Mouse (Mus musculus) embryonic facial prominence, embryonic 15.5 days (tissue): ENCODE data around the gene Gstp1. TPM values are rescaled to one million over a fixed set of nuclear protein-coding genes. Genes with fewer than 3 reads are reported as not detected.

Experiments used
- ATAC-seq: fragments of 200-750 bp; cut with Nextera tagmentation; 2 replicates; pipeline ENCODE4 v1.8.0; 2017; ENCODE audit warnings: low read depth, moderate TSS enrichment; ENCODE audit not compliant: insufficient number of reproducible peaks, low FRiP score, low TSS enrichment
- H3K27ac ChIP-seq: fragments of 300-500 bp; sonication (generic); replicated peaks from 2 replicates; pipeline ENCODE4 v1.5.1; 2015; ENCODE audit warnings: mild to moderate bottlenecking, inconsistent platforms
- H3K27me3 ChIP-seq: fragments of 300-500 bp; sonication (generic); 2 replicates; pipeline ENCODE4 v1.6.1; 2015; ENCODE audit warnings: inconsistent platforms
- H3K36me3 ChIP-seq: fragments of 300-500 bp; sonication (generic); 2 replicates; pipeline ENCODE4 v1.6.1; 2015; ENCODE audit warnings: mild to moderate bottlenecking, inconsistent platforms
- H3K4me1 ChIP-seq: fragments of 300-500 bp; sonication (generic); 2 replicates; pipeline ENCODE4 v1.6.1; 2015; ENCODE audit warnings: inconsistent platforms
- H3K4me2 ChIP-seq: fragments of 300-500 bp; sonication (generic); replicated peaks from 2 replicates; pipeline ENCODE4 v1.6.1; 2015; ENCODE audit warnings: mild to moderate bottlenecking, inconsistent platforms
- H3K4me3 ChIP-seq: fragments of 300-500 bp; sonication (generic); replicated peaks from 2 replicates; pipeline ENCODE4 v1.5.1; 2015; ENCODE audit warnings: mild to moderate bottlenecking, inconsistent platforms
- H3K9ac ChIP-seq: fragments of 300-500 bp; sonication (generic); 2 replicates; pipeline ENCODE4 v1.6.1; 2015; ENCODE audit warnings: inconsistent platforms
- H3K9me3 ChIP-seq: fragments of 300-500 bp; sonication (generic); replicated peaks from 2 replicates; pipeline ENCODE4 v1.6.1; 2016; ENCODE audit warnings: inconsistent platforms
- WGBS: fragments of 180-500 bp; shearing (Covaris S2); methylation state at CpG from one replicate; pipeline ENCODE4 v1.1.7; 2015; 5-methylcytosine and 5-hydroxymethylcytosine counted together
- polyA plus RNA-seq: library from polyadenylated mRNA; unstranded; fragments of >200 nt; fragmentation: Nextera tagmentation; extraction: Ambion mirVana; gene quantifications from 2 replicates; pipeline ENCODE4 v1.2.1, GENCODE M21; 2015

The Gstp1 gene
- polyA plus RNA-seq, 1 experiment from 2014 or later: 558 TPM

GRCm38 (mm10) chr19:4036327-4037045, 1.3 kb downstream of the Gstp1 start:
- H3K27me3 ChIP-seq: no peaks in the 10 kb centered on the region
- H3K4me2 ChIP-seq: peak overlapping the region; percentile 18
- ATAC-seq: no peak
- 69% methylated on average over 12 of the region's 12 CpGs for WGBS
- H3K4me1 ChIP-seq: peaks cover 15% of the 10 kb centered on the region
- no peak overlapping the region for H3K4me3 ChIP-seq
- no peak overlapping the region for H3K9ac ChIP-seq
- H3K27ac ChIP-seq: no peak overlapping the region
- H3K9me3 ChIP-seq: no peaks in the 10 kb centered on the region
- H3K36me3 ChIP-seq: no peaks in the 10 kb centered on the region

GRCm38 (mm10) chr19:4033742-4034141, 4.0 kb downstream of the Gstp1 start:
- Histone ChIP-seq H3K27ac (no peak overlapping the region), H3K27me3 (no peaks in the 10 kb centered on the region), H3K9ac (no peak overlapping the region), H3K4me2 (no peak overlapping the region), H3K9me3 (no peaks in the 10 kb centered on the region), H3K36me3 (no peaks in the 10 kb centered on the region), H3K4me3 (no peak overlapping the region), H3K4me1 (peaks cover 15% of the 10 kb centered on the region)
- no peak for ATAC-seq
- 67% methylated on average over 5 of the region's 5 CpGs for WGBS

- 84% methylated on average over 3 of the region's 3 CpGs for WGBS
- H3K27ac ChIP-seq: no peak overlapping the region
- H3K4me1 ChIP-seq: peaks cover 13% of the 10 kb centered on the region
- ATAC-seq: no peak
- H3K4me3 ChIP-seq: no peak overlapping the region
- no peak overlapping the region for H3K9ac ChIP-seq
- H3K9me3 ChIP-seq: no peaks in the 10 kb centered on the region
- H3K36me3 ChIP-seq: no peaks in the 10 kb centered on the region
- H3K27me3 ChIP-seq: no peaks in the 10 kb centered on the region
- H3K4me2 ChIP-seq: no peak overlapping the region
Observed at GRCm38 (mm10) chr19:4033298-4033697, 4.5 kb downstream of the Gstp1 start.

GRCm38 (mm10) chr19:4032668-4033067, 5.1 kb downstream of the Gstp1 start:
- no peaks in the 10 kb centered on the region for H3K36me3 ChIP-seq
- H3K27ac ChIP-seq: no peak overlapping the region
- no peaks in the 10 kb centered on the region for H3K27me3 ChIP-seq
- H3K4me1 ChIP-seq: peaks cover 9% of the 10 kb centered on the region
- no peak overlapping the region for H3K4me2 ChIP-seq
- no peak overlapping the region for H3K9ac ChIP-seq
- 56% methylated on average over 7 of the region's 7 CpGs for WGBS
- no peaks in the 10 kb centered on the region for H3K9me3 ChIP-seq
- ATAC-seq: no peak
- H3K4me3 ChIP-seq: no peak overlapping the region

- no peak for ATAC-seq
- Histone ChIP-seq H3K9ac (no peak overlapping the region), H3K4me2 (no peak overlapping the region), H3K9me3 (no peaks in the 10 kb centered on the region), H3K4me1 (no peaks in the 10 kb centered on the region), H3K4me3 (no peak overlapping the region), H3K27me3 (no peaks in the 10 kb centered on the region), H3K36me3 (no peaks in the 10 kb centered on the region), H3K27ac (no peak overlapping the region)
Observed at GRCm38 (mm10) chr19:4027576-4027975, 10.2 kb downstream of the Gstp1 start.

GRCm38 (mm10) chr19:4023185-4023584, 14.6 kb downstream of the Gstp1 start:
- no peaks in the 10 kb centered on the region for H3K36me3 ChIP-seq
- no peak overlapping the region for H3K4me2 ChIP-seq
- no peak overlapping the region for H3K9ac ChIP-seq
- H3K4me3 ChIP-seq: no peak overlapping the region
- peaks cover 7% of the 10 kb centered on the region; the same call in 1 of the 2 replicates for H3K4me1 ChIP-seq
- ATAC-seq: no peak
- no peaks in the 10 kb centered on the region for H3K27me3 ChIP-seq
- 72% methylated on average over 7 of the region's 7 CpGs for WGBS
- no peaks in the 10 kb centered on the region for H3K9me3 ChIP-seq
- H3K27ac ChIP-seq: no peak overlapping the region

- Histone ChIP-seq H3K4me1 (peaks cover 7% of the 10 kb centered on the region; the same call in 1 of the 2 replicates), H3K27me3 (no peaks in the 10 kb centered on the region), H3K9me3 (no peaks in the 10 kb centered on the region), H3K36me3 (no peaks in the 10 kb centered on the region), H3K9ac (no peak overlapping the region), H3K4me2 (no peak overlapping the region), H3K4me3 (no peak overlapping the region), H3K27ac (peak overlapping the region; percentile 45; the same call in 1 of the 2 replicates)
- ATAC-seq: peak; percentile 83
- WGBS: 24% methylated on average over 18 of the region's 18 CpGs
Observed at GRCm38 (mm10) chr19:4018743-4019583, 18.8 kb downstream of the Gstp1 start.

GRCm38 (mm10) chr19:4017921-4018587, 19.7 kb downstream of the Gstp1 start:
- Histone ChIP-seq H3K27ac (no peak overlapping the region), H3K9ac (no peak overlapping the region), H3K9me3 (no peaks in the 10 kb centered on the region), H3K4me3 (no peak overlapping the region), H3K36me3 (no peaks in the 10 kb centered on the region), H3K4me1 (peaks cover 9% of the 10 kb centered on the region; the same call in 1 of the 2 replicates), H3K27me3 (no peaks in the 10 kb centered on the region), H3K4me2 (no peak overlapping the region)
- whole genome bisulfite sequencing: 53% methylated on average over 10 of the region's 10 CpGs
- ATAC-seq: no peak

GRCm38 (mm10) chr19:4015635-4016034, 22.1 kb downstream of the Gstp1 start:
- H3K9me3 ChIP-seq: no peaks in the 10 kb centered on the region
- no peak overlapping the region for H3K9ac ChIP-seq
- H3K27me3 ChIP-seq: no peaks in the 10 kb centered on the region
- H3K4me1 ChIP-seq: peaks cover 23% of the 10 kb centered on the region
- H3K4me3 ChIP-seq: no peak overlapping the region
- no peak for ATAC-seq
- 43% methylated on average over 5 of the region's 5 CpGs for WGBS
- no peak overlapping the region for H3K27ac ChIP-seq
- H3K4me2 ChIP-seq: no peak overlapping the region
- no peaks in the 10 kb centered on the region; the same call in 1 of the 2 replicates for H3K36me3 ChIP-seq

- Histone ChIP-seq H3K9me3 (no peaks in the 10 kb centered on the region), H3K4me1 (peaks cover 23% of the 10 kb centered on the region), H3K4me3 (no peak overlapping the region), H3K27me3 (no peaks in the 10 kb centered on the region), H3K36me3 (peaks cover 7% of the 10 kb centered on the region; the same call in 1 of the 2 replicates), H3K4me2 (no peak overlapping the region), H3K9ac (no peak overlapping the region), H3K27ac (no peak overlapping the region)
- no peak for ATAC-seq
Observed at GRCm38 (mm10) chr19:4014802-4015201, 23.0 kb downstream of the Gstp1 start.

GRCm38 (mm10) chr19:4013066-4013465, 24.7 kb downstream of the Gstp1 start:
- H3K27me3 ChIP-seq: no peaks in the 10 kb centered on the region
- 19% methylated on average over 9 of the region's 9 CpGs for WGBS
- no peak overlapping the region; the same call in 1 of the 2 replicates for H3K27ac ChIP-seq
- peaks cover 16% of the 10 kb centered on the region for H3K4me1 ChIP-seq
- no peak for ATAC-seq
- peak overlapping the region; percentile 95 for H3K4me3 ChIP-seq
- peak overlapping the region; percentile 67 for H3K4me2 ChIP-seq
- H3K36me3 ChIP-seq: peaks cover 24% of the 10 kb centered on the region
- H3K9ac ChIP-seq: peak overlapping the region; percentile 35; the same call in 1 of the 2 replicates
- H3K9me3 ChIP-seq: no peaks in the 10 kb centered on the region
